Mouse (Mus musculus): Measurements from ENCODE around the gene Mertk. TPM values are rescaled to one million over a fixed set of nuclear protein-coding genes. Genes with fewer than 3 reads are reported as not detected.

The Mertk gene
- 2.2 TPM for polyA plus RNA-seq (2017; shearing (Covaris generic))

DNA sequence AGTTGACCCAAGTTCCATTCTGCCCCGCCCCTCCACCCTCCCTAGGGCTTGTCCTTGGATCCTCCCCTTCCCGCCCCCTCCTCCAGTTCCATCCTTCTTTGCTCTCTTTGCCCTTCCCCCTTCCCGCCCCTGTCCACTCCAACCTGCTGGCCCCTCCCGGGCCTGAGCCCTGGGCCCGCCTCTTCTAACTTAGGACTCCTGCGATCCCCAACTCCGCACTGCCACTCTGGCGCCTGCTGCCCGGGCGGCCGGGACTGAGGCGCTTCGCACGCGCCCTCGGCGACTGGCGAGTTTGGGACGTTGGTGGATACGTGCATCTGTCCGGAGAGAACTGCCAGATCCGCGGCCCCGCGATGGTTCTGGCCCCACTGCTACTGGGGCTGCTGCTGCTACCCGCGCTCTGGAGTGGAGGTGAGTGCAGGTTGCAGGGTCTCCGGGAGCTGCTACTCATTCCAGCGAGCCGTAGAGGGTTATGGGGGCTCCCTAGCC, at the start of gene Mertk:
Mertk (plus strand) TSS at position 264 of the 489 bp plus-strand sequence.

DNA sequence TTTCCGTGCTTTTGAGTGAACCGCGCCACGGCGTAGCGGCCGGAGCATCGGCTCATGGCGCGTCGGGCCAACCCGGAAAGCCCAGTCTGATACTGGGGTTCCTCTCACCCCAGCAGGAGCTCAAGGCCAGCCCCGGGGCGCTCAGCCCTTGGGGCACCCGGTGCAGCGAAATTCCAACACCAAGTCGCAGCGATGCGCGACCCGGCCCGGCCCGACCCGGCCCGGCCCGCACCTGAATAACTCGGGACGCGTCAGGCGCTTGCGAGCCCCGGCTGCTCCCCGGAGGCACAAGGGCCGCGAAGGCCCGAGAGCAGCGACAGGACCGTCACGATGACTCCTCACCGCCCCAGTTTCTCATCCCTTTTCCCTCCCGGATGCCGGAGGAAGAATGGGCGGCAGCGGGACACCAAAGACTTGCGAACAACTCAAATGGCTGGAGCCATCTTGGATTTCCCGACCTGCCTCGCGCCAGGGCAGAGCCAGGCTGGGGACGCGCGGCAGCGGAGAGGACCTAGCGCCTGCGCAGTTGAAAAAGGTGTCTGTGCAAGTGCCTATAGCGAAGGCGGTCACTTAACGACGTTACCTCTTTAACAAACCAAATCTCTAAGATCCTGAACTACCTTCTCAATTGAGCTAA, 11.7 kb upstream of the Mertk start, which contains the start of gene Anapc1:
Anapc1 (minus strand) TSS at position 471 of the 637 bp plus-strand sequence.

DNA sequence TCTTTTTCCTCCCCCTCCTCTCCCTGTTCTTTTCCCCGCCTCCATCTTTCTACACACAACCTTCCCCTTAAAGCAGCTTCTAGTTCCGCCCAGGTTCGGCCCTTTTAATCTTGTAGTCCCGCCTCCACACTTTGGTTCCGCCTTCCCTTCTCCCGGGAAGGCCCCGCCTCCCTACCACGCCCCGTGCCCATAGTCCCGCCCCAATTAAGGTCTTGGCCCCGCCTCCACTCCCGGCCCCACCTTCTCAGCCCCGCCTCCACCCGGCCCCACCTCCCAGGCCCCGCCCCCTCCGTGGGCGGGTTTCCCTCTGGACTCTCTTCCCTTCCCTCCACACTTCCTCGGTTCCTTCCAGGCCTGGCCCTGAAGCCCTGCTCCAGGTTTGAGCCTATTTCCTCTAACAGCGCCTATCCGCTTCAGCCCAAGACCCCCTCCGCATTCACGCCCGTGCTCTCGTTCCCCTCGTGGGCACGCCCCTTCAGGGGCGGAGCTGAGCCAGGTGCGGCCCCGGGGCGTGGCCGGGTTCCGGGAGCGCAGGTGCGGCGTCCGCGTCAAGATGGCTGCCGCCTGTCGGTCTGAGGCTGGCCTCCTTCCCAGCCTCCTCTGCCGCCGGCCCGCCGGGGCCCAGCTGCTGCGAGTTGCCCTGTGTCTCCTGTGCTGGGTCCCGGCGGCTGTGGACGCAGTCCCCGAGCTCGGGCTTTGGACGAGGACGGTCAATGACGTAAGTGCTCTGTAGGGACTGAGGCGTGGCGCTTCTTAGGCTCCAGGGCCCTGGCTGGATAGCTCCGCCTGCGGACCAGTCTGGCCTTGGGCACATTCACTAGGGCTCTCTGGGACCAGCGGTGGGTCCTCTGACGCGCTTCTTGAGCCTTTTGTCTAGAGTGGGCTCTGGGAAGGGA, 119.3 kb downstream of the Mertk start, which contains the start of gene Tmem87b:
Tmem87b (plus strand) TSS at position 333 of the 896 bp plus-strand sequence.

Other genes starting within 250 kb of the Mertk start
- gene Spdye4c, start 107.7 kb upstream of the Mertk start, polyA plus RNA-seq (2017; shearing (Covaris generic)) = not detected
- gene Anapc1, start 11.6 kb upstream of the Mertk start, polyA plus RNA-seq (2017; shearing (Covaris generic)) = 115 TPM
- gene Tmem87b, start 119.2 kb downstream of the Mertk start, polyA plus RNA-seq (2017; shearing (Covaris generic)) = 37.8 TPM
- gene Fbln7, start 164.0 kb downstream of the Mertk start, polyA plus RNA-seq (2017; shearing (Covaris generic)) = not detected
- gene Zc3h8, start 245.1 kb downstream of the Mertk start, polyA plus RNA-seq (2017; shearing (Covaris generic)) = 11.8 TPM